Mouse (Mus musculus) granulocyte monocyte progenitor cell, adult 5-6 weeks (primary cell): ENCODE measurements around the gene Edn3. TPM values are rescaled to one million over a fixed set of nuclear protein-coding genes. Genes with fewer than 3 reads are reported as not detected.

Experiments used
- ATAC-seq: replicated peaks from 2 replicates; pipeline ENCODE4 v1.8.0; 2016; ENCODE audit warnings: mild to moderate bottlenecking, moderate TSS enrichment, inconsistent platforms; ENCODE audit not compliant: poor library complexity, severe bottlenecking
- total RNA-seq, 2 experiments: library from RNA; stranded (forward) in 1 of 2; stranded (reverse) in 1 of 2; fragments of 200-712, 200-1000 nt in 1 of 2; fragments of >200 nt in 1 of 2; fragmentation: Nextera tagmentation in 1 of 2; gene quantifications; 2 replicates each; pipeline ENCODE4 v1.2.3; 2014 to 2017

The Edn3 gene
- total RNA-seq, 2 experiments from 2014 or later = not detected

- ATAC-seq = no peak
Measured at GRCm38 (mm10) chr2:174793181-174793580, 32.8 kb downstream of the Edn3 start.

DNA sequence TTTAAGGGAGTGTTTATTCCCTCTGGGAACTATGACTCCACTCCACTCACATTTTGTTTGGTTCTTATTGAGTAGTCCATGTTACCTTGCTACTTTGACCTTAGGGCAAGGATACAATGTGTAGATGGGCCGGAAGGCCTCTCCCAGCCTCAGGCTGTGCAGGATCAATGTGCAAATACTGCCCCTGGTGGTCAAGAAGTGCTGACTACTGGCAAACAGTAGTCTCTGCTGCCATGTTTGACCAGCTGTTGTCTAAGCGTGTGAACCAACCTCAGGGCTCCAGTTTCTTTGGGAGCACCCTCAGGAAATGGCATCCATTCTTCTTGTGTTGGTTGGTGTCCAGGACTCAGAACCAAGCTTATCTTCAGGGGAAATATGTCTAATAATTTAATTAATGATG lies 36.6 kb downstream of the Edn3 start:
- ATAC-seq = peak; percentile 50; the same call in 1 of the 2 replicates

- ATAC-seq = no peak
Measured at GRCm38 (mm10) chr2:174797495-174798068, 37.2 kb downstream of the Edn3 start.

- ATAC-seq = peak; percentile 64
Measured at GRCm38 (mm10) chr2:174802453-174802852, 42.0 kb downstream of the Edn3 start.

DNA sequence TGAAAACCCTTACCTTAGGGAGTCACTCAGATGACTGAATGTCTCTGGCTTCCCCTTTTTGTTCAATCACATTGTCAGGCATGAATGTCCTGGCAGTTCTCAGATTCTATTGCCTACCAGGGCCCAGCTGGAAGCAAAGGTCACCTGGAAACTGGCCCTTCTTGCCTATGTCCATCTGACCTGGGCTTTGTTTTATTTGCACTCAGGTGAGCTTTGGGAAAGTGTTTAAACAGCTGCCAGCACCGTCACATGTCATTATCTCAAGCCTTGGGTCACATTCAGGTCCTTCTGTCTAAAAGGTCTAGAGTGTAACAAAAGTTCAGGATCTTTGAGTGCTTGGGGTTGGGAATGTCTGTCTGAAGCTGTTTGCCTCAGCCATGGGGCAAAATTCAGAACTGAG lies 43.2 kb downstream of the Edn3 start:
- ATAC-seq = no peak

- peak; percentile 20; the same call in 1 of the 2 replicates for ATAC-seq
Measured at GRCm38 (mm10) chr2:174807900-174808299, 47.5 kb downstream of the Edn3 start.

GRCm38 (mm10) chr2:174809296-174809695 lies 48.9 kb downstream of the Edn3 start:
- no peak for ATAC-seq

- ATAC-seq = no peak
Measured at GRCm38 (mm10) chr2:174813306-174813705, 52.9 kb downstream of the Edn3 start.

DNA sequence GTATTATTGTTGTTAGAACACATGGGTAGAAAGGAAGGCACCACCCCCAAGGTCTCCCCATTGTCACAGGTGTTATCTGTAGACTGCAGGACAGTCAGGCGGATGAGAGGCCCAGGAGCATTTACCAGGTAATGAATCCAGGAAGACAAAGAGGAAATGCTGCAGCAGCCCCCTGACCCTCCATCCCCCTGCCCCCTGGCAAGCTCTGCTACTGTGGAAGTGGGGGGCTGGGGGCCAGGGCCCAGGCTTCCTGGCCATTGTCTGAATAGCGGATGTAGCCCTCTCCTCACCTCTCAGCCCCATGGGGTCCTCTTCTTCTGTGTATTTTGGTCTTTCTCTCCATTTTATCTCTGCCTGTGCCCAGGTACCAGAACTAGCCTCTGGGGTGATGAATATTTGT lies 55.7 kb downstream of the Edn3 start:
- ATAC-seq = no peak

- ATAC-seq = no peak
Measured at GRCm38 (mm10) chr2:174820286-174820685, 59.9 kb downstream of the Edn3 start.

DNA sequence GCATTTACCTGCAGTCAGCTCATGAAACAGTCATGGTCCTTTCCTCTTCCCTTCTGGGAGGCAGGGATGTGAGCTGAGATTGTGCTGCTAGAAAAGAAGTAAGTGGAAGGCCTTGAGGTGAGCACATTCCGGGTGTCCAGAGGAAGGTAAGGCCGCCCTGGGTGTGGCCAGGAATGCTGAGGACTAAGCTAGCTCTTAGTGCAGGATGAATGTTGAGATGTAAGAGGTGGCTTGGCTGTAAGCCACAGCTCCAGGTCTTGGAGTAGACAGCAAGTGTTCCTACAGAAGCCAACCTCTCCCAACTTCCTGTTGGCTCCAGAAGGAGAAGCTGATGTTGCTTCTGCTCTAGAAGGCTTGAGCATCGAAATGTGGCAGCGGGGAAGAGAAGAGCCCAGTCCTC lies 67.4 kb downstream of the Edn3 start:
- ATAC-seq = no peak

DNA sequence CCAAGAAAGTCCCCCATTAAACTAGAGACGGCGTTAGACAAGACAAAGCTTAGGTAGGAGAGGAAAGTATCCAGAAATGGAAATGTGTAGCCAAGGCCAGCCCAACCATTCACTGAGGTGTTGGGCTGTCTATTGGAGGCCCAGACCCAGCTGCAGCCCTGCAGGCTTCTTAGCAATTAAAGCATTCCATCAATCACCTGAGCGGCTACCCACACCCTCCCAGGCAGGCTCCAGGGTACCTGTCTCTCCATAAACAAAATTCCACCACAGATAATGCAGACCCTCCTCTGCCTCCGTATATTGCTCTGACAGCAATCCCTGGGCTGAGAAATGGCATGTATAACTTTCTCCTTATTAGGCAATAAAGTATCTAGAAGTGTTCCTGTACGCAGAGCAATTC lies 73.2 kb downstream of the Edn3 start:
- no peak for ATAC-seq

Other genes with a start within 250 kb of the Edn3 start
- 1.1 TPM in 2 replicates for gene Zfp831, start 117.1 kb upstream of the Edn3 start, total RNA-seq (2014; fragmentation: Nextera tagmentation)
- 0.15 and 0.26 TPM in 2 replicates for gene Zfp831, start 117.1 kb upstream of the Edn3 start, total RNA-seq (2017)
- not detected in 2 replicates for gene Gm14444, start 249.6 kb downstream of the Edn3 start, total RNA-seq (2014; fragmentation: Nextera tagmentation)
- not detected in 2 replicates for gene Gm14444, start 249.6 kb downstream of the Edn3 start, total RNA-seq (2017)